Mouse (Mus musculus): Measurements from ENCODE around the gene Fam43b. TPM values are rescaled to one million over a fixed set of nuclear protein-coding genes. Genes with fewer than 3 reads are reported as not detected.
"Not testable (repeated sequence)": the region's sequence is repeated elsewhere in the genome, so short reads cannot be mapped to it uniquely, and the experiment has no call there.

Gene Fam43b
- total RNA-seq (2021): not detected
- long read RNA-seq, experiment 1, partial matches to known transcripts: 0 of 1 reads
- long read RNA-seq, experiment 1, other reads (novel, unspliced or antisense): 0 of 1 reads
- long read RNA-seq, experiment 2: 0 reads

GRCm38 (mm10) chr4:138395971-138396645, at the start of gene Fam43b:
TSS of gene Fam43b (minus strand) at chr4:138396528.
- intact Hi-C loops (cut with DNase I): loop anchor here (2.0 kb wide), 1 partner anchor 17 kb away; no protein-coding TSS in a partner anchor
- peak in 1 of 2 experiments; percentile 21 for DNase-seq

DNA sequence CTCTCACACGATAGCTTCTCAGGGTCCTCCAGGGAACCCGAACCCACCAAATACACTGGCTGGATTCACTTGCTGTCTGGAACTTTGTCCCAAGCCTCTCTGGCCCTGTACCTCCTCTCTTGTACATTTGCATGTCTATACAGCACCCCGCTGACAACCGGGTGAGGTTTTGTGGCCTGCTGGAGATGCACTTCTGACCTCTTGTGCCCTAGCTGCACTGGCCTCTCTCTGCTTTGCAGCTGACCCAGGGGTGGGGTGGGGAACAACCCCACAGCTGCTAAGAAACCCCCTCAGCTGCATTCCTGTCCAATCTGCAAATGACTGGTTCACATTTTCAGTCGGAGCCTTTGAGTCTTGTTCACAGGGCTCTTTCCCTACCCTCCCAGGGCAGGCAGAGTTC, 48.6 kb upstream of the Fam43b start:
- no peak for DNase-seq
- intact Hi-C loops (cut with DNase I): loop anchor here (5.0 kb wide), 1 partner anchor 407 kb away; no protein-coding TSS in a partner anchor

- no peak for DNase-seq
- intact Hi-C loops (cut with DNase I): no loop called here
Measured at GRCm38 (mm10) chr4:138440062-138440461, 43.7 kb upstream of the Fam43b start.

GRCm38 (mm10) chr4:138434347-138435316, 38.3 kb upstream of the Fam43b start, which contains the start of gene Mul1:
TSS of gene Mul1 (plus strand) at chr4:138434671.
- intact Hi-C loops (cut with DNase I): no loop called here
- DNase-seq: peak; percentile 92 to 93

DNA sequence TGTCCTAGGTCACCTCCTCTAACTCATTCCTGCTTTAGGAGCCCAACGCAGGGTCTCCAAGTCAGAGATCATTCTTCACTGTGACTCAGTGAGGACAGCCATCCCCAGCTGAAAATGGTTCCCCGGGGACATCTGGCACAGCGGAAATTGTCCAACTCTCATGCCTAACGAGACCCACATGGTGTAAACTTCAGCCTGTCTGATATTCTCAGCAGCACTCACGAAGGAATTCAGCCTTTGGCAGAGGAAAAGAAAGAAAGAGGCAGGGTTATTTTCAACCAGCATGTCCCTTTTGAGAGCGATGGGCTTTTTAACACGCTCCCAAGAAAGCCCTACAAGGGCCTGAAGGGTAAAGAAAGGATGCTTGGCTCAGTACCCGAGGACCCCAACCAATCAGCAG, 35.0 kb upstream of the Fam43b start:
- DNase-seq: no peak
- intact Hi-C loops (cut with DNase I): no loop called here

- DNase-seq: no peak
- intact Hi-C loops (cut with DNase I): loop anchor here (5.0 kb wide), 2 partner anchors 42 to 112 kb away; no protein-coding TSS in a partner anchor
Measured at GRCm38 (mm10) chr4:138429778-138430177, 33.5 kb upstream of the Fam43b start.

GRCm38 (mm10) chr4:138426778-138427705, 30.7 kb upstream of the Fam43b start:
- DNase-seq: peak; percentile 82 to 85
- intact Hi-C loops (cut with DNase I): loop anchor here (5.0 kb wide), 2 partner anchors 40 to 110 kb away; no protein-coding TSS in a partner anchor

DNA sequence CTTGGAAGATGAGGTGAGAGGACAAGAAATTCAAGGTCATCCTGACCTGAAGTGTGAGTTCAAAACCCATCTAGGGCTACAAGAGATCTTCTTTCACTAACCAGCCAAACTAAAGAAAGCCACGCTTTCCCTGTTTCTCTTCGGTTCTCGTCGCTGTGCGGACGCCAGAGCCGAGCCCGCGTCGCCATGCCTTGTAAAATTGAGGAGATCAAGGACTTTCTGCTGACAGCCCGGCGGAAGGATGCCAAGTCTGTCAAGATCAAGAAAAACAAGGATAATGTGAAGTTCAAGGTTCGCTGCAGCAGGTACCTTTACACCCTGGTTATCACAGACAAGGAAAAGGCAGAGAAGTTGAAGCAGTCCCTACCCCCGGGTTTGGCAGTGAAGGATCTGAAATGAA, 29.3 kb upstream of the Fam43b start:
- DNase-seq: not testable (repeated sequence)
- intact Hi-C loops (cut with DNase I): loop anchor here (5.0 kb wide), 2 partner anchors 38 to 108 kb away; no protein-coding TSS in a partner anchor

GRCm38 (mm10) chr4:138425028-138425427, 28.7 kb upstream of the Fam43b start:
- intact Hi-C loops (cut with DNase I): loop anchor here (5.0 kb wide), 2 partner anchors 38 to 108 kb away; no protein-coding TSS in a partner anchor
- no peak for DNase-seq

- DNase-seq: no peak
- intact Hi-C loops (cut with DNase I): no loop called here
Measured at GRCm38 (mm10) chr4:138418340-138418957, 22.1 kb upstream of the Fam43b start.

DNA sequence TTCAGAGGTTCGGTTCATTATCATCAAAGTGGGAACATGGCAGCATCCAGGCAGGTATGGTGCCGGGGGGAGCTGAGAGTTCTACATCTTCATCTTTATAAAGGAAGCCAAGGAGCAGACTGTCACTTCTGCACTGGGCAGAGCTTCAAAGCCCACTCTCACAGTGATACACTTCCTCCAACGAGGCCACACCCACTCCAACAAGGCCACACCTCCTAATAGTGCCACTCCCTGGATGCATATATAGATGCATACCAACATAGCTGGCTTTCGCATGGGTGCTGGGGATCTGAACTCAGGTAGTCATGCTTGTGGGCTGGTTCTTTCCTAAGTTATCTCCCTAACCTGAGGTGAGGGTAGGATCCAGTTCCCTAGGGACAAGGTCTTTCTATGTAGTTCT, 21.6 kb upstream of the Fam43b start:
- no peak for DNase-seq
- intact Hi-C loops (cut with DNase I): no loop called here

GRCm38 (mm10) chr4:138416414-138416813, 20.1 kb upstream of the Fam43b start:
- DNase-seq: no peak
- intact Hi-C loops (cut with DNase I): no loop called here

- intact Hi-C loops (cut with DNase I): no loop called here
- no peak for DNase-seq
Measured at GRCm38 (mm10) chr4:138415991-138416390, 19.7 kb upstream of the Fam43b start.

GRCm38 (mm10) chr4:138414725-138415124, 18.4 kb upstream of the Fam43b start:
- DNase-seq: no peak
- intact Hi-C loops (cut with DNase I): no loop called here

- no peak for DNase-seq
- intact Hi-C loops (cut with DNase I): loop anchor here (2.0 kb wide), 1 partner anchor 17 kb away; no protein-coding TSS in a partner anchor
Measured at GRCm38 (mm10) chr4:138411504-138412121, 15.3 kb upstream of the Fam43b start.

DNA sequence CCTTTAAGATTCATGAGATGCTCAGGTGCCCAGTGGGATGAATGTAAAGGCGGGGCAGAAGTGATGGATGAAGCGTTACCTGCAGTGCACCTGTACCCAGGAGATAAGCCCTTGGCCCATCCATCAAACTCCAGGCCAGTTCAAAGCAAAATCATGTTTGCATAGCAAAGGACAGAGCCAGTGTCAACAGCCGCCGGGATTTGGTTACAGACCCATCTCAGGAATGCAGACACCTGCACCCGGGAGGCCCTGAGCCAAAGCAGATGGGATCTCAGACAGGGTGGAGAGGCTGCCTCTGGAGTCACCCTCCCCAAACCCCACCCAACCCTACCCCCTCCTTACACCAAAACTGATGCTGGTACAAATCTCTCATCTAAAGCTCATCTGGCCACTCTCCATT, 14.7 kb upstream of the Fam43b start:
- intact Hi-C loops (cut with DNase I): no loop called here
- DNase-seq: no peak

DNA sequence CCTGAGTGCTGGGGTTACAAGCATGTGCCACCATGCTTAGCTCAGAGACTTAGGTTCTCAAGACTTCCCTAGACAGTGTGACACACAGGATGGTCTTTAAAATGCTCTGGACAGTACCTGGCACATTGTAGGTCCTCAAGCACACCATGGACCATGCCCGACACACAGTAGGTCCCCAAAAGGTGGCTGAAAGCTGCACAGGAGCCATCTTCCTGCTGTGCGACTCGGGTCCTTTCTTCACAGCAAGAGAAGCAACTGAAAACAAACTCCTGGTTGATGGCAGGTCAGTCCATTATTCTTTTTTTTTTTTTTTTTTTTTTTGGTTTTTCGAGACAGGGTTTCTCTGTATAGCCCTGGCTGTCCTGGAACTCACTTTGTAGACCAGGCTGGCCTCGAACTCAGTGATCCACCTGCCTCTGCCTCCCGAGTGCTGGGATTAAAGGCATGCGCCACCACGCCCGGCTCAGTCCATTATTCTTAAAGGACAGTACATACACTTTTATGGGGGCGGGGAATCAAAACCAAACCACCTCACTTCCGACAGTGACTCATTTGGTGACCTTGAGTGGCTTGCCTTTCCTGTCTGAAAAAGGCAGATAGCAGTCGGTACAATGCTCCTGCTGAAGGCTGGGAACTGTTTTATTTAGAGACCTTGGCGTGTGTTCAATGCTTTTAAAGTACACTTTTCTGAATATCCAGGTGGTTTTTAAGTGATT, 11.3 kb upstream of the Fam43b start:
- DNase-seq: no peak
- intact Hi-C loops (cut with DNase I): no loop called here

DNA sequence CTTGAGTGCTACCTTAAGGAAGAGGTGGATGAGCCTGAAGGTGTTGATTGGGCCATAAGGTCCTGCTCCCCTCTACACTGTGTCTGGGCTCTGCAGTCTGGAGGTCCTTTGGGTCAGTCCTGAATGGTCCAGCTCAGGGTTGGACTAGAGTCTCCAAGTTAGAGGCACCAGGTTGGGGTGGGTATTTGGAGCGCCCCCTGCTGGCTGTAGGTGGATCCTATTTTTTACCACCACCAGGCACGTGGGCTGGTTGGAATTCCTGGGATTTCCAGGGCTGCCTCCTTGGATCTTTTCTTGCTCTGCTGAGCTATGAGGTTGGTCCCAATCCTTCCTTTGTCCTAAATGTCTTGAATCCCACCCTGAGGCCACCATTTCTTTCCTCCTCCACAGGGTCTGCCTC, 8.5 kb upstream of the Fam43b start:
- intact Hi-C loops (cut with DNase I): no loop called here
- DNase-seq: peak in 1 of 2 experiments; percentile 44

All from gastrocnemius, postnatal 36 days (tissue).